Mouse (Mus musculus): ENCODE measurements around the gene Defb26.

The Defb26 gene

GRCm38 (mm10) chr2:152464570-152465150 lies 46.8 kb downstream of the Defb26 start, which contains the start of gene Defb23:
Defb23 (minus strand) TSS chr2:152464620.
- no peak for DNase-seq (ENCODE audit: low spot score in 2 of 2)

GRCm38 (mm10) chr2:152459241-152459640 lies 52.3 kb downstream of the Defb26 start:
- DNase-seq (ENCODE audit: low spot score in 2 of 2): no peak
